Mouse (Mus musculus) kidney, postnatal 0 days (tissue): ENCODE measurements around the gene Mpnd. TPM values are rescaled to one million over a fixed set of nuclear protein-coding genes. Genes with fewer than 3 reads are reported as not detected.
A peak's percentile ranks its signal among the peaks of the same experiment; 100 is the strongest.

ENCODE experiments used
- ATAC-seq: fragments of 200-750 bp; cut with Nextera tagmentation; replicated peaks from 2 replicates; pipeline ENCODE4 v1.8.0; 2017; ENCODE audit warnings: low read depth, moderate number of reproducible peaks, moderate TSS enrichment, moderate library complexity; ENCODE audit not compliant: low FRiP score
- DNase-seq: peaks from one replicate; pipeline ENCODE4 v3.0.0-alpha.2; 2016; ENCODE audit warnings: low spot score
- H3K27ac ChIP-seq: fragments of 300-500 bp; sonication (generic); 2 replicates; pipeline ENCODE4 v1.5.1; 2014; ENCODE audit warnings: mild to moderate bottlenecking
- H3K27me3 ChIP-seq: fragments of 300-500 bp; sonication (generic); 2 replicates; pipeline ENCODE4 v1.6.1; 2014; ENCODE audit warnings: low read length, mixed read lengths; ENCODE audit not compliant: insufficient read depth
- H3K36me3 ChIP-seq: fragments of 300-500 bp; sonication (generic); 2 replicates; pipeline ENCODE4 v1.6.1; 2014; ENCODE audit warnings: low read length, mixed read lengths; ENCODE audit not compliant: insufficient read depth
- H3K4me1 ChIP-seq: fragments of 300-500 bp; sonication (generic); replicated peaks from 2 replicates; pipeline ENCODE4 v1.6.1; 2014; ENCODE audit warnings: antibody characterized with exemption, low read length, mixed read lengths; ENCODE audit not compliant: insufficient read depth
- H3K4me2 ChIP-seq: fragments of 300-500 bp; sonication (generic); 2 replicates; pipeline ENCODE4 v1.6.1; 2014; ENCODE audit warnings: mild to moderate bottlenecking, low read length, moderate library complexity, mixed read lengths
- H3K4me3 ChIP-seq: fragments of 300-500 bp; sonication (generic); replicated peaks from 2 replicates; pipeline ENCODE4 v1.5.1; 2014; ENCODE audit warnings: low read depth, low read length
- H3K9ac ChIP-seq: fragments of 300-500 bp; sonication (generic); 2 replicates; pipeline ENCODE4 v1.6.1; 2014; ENCODE audit warnings: low read depth, low read length
- H3K9me3 ChIP-seq: fragments of 300-500 bp; sonication (generic); replicated peaks from 2 replicates; pipeline ENCODE4 v1.6.1; 2016; ENCODE audit warnings: low read length, inconsistent platforms, mixed read lengths
- CTCF ChIP-seq: IDR thresholded peaks from 2 replicates; pipeline ENCODE4 v1.5.1; 2016; ENCODE audit warnings: antibody characterized with exemption, low read depth, mild to moderate bottlenecking, moderate library complexity
- WGBS: fragments of 180-500 bp; shearing (Covaris S2); extraction: QIAGEN DNeasy Blood & Tissue Kit; methylation state at CpG from one replicate; pipeline ENCODE4 v1.1.7; 2014; 5-methylcytosine and 5-hydroxymethylcytosine counted together
- polyA plus RNA-seq: library from polyadenylated mRNA; unstranded; fragments of >200 nt; fragmentation: Nextera tagmentation; extraction: Ambion mirVana; gene quantifications from 2 replicates; pipeline ENCODE4 v1.2.1, GENCODE M21; 2015

The Mpnd gene
- polyA plus RNA-seq, 1 experiment from 2014 or later: 83.9 TPM

- no peaks in the 10 kb centered on the region for H3K4me1 ChIP-seq
- ATAC-seq (no peak), DNase-seq (no peak)
- no peak overlapping the region for H3K4me2 ChIP-seq
- WGBS: 81% methylated on average over 8 of the region's 8 CpGs
- TF ChIP-seq CTCF: no peak
- H3K36me3 ChIP-seq: peaks cover 55% of the 10 kb centered on the region
- no peaks in the 10 kb centered on the region for H3K9me3 ChIP-seq
- no peak overlapping the region for H3K9ac ChIP-seq
- no peaks in the 10 kb centered on the region for H3K27me3 ChIP-seq
- H3K4me3 ChIP-seq: no peak overlapping the region
- no peak overlapping the region for H3K27ac ChIP-seq
Observed at GRCm38 (mm10) chr17:56016382-56016781, 10.9 kb downstream of the Mpnd start.

- no peak for DNase-seq
- no peak for TF ChIP-seq CTCF
- 74% methylated on average over 15 of the region's 15 CpGs for WGBS
Observed at GRCm38 (mm10) chr17:56016793-56017785, 11.6 kb downstream of the Mpnd start.

GRCm38 (mm10) chr17:56017848-56018247, 12.3 kb downstream of the Mpnd start:
- no peak for DNase-seq
- TF ChIP-seq CTCF: no peak
- ATAC-seq: no peak
- Histone ChIP-seq H3K9ac (no peak overlapping the region), H3K36me3 (peaks cover 55% of the 10 kb centered on the region), H3K27me3 (no peaks in the 10 kb centered on the region), H3K4me2 (no peak overlapping the region), H3K4me3 (no peak overlapping the region), H3K4me1 (no peaks in the 10 kb centered on the region; the same call in 1 of the 2 replicates), H3K9me3 (no peaks in the 10 kb centered on the region), H3K27ac (no peak overlapping the region)
- WGBS: 92% methylated on average over 6 of the region's 7 CpGs

More at GRCm38 (mm10) chr17:56016793-56017785, 11.6 kb downstream of the Mpnd start:
- H3K9ac ChIP-seq: no peak overlapping the region
- no peaks in the 10 kb centered on the region for H3K4me1 ChIP-seq
- H3K27ac ChIP-seq: no peak overlapping the region
- H3K36me3 ChIP-seq: peaks cover 55% of the 10 kb centered on the region
- no peak for ATAC-seq
- no peaks in the 10 kb centered on the region for H3K9me3 ChIP-seq
- H3K4me2 ChIP-seq: no peak overlapping the region
- no peak overlapping the region for H3K4me3 ChIP-seq
- H3K27me3 ChIP-seq: no peaks in the 10 kb centered on the region

- Histone ChIP-seq H3K4me1 (no peaks in the 10 kb centered on the region; the same call in 1 of the 2 replicates), H3K4me3 (no peak overlapping the region), H3K4me2 (no peak overlapping the region), H3K27me3 (no peaks in the 10 kb centered on the region), H3K9me3 (no peaks in the 10 kb centered on the region), H3K9ac (no peak overlapping the region), H3K27ac (no peak overlapping the region), H3K36me3 (peaks cover 55% of the 10 kb centered on the region)
- 65% methylated on average over 20 of the region's 20 CpGs for WGBS
- peak; percentile 45 for DNase-seq
- ATAC-seq: peak; percentile 52
- TF ChIP-seq CTCF: peak; percentile 67
Observed at GRCm38 (mm10) chr17:56018347-56019131, 13.0 kb downstream of the Mpnd start.

- H3K4me2 ChIP-seq: no peak overlapping the region
- no peaks in the 10 kb centered on the region for H3K27me3 ChIP-seq
- no peak for TF ChIP-seq CTCF
- 79% methylated on average over 6 of the region's 6 CpGs for WGBS
- H3K9ac ChIP-seq: no peak overlapping the region
- H3K4me1 ChIP-seq: no peaks in the 10 kb centered on the region; the same call in 1 of the 2 replicates
- no peak overlapping the region for H3K27ac ChIP-seq
- H3K36me3 ChIP-seq: peaks cover 46% of the 10 kb centered on the region
- no peak for ATAC-seq
- H3K9me3 ChIP-seq: no peaks in the 10 kb centered on the region
- H3K4me3 ChIP-seq: no peak overlapping the region
- no peak for DNase-seq
Observed at GRCm38 (mm10) chr17:56020400-56021084, 15.0 kb downstream of the Mpnd start.
